In the genomic region with DNA sequence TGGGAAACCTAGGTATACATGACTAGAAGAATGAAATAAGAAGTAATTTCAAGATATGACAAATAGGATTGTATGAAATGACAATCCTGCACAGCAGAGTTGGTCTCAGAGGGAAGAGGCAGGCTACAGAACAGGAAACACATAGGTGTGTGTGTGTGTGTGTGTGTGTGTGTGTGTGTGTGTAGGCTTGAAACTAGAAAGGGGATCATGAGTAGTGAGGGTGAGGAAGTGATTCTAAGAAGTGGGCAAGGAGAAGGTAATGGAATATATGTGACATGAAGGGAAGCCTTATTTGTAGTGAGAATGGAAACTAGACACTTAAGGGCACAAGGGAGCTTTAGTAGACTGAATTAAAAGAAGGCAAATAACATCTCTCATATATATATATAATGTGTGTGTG, we compare ENCODE assay signal across 23 mouse cellular contexts. TPM values are rescaled to one million over a fixed set of nuclear protein-coding genes. Genes with fewer than 3 reads are reported as not detected.
"Had no signal": no experiment of that assay in that cellular context is flagged by ENCODE, and none has a peak within 500 bp of the region (broad histone marks: within the 10 kb centered on the region; RNA-seq: fewer than 3 reads in every experiment).

No protein-coding gene starts in this region.

- H3K27me3 ChIP-seq: kidney, embryonic 15.5 days; liver, embryonic 13.5 days had no signal

- DNase-seq: kidney, adult 18-20 months; kidney, postnatal 10 days; kidney, postnatal 36 days; layer of hippocampus, postnatal 36 days; liver, embryonic 13.5 days; lung, adult 2 months; lung, postnatal 14 days; midbrain, embryonic 14.5 days; right cerebral cortex, adult 18-20 months; right cerebral cortex, postnatal 14 days; right cerebral cortex, postnatal 4 days; thymus, postnatal 25 days had no signal

- H3K27ac ChIP-seq: kidney, embryonic 15.5 days; left cerebral cortex, adult 2 months; liver, embryonic 13.5 days; macrophage had no signal

- H3K4me1 ChIP-seq: kidney, embryonic 15.5 days; liver, embryonic 13.5 days had no signal

- ATAC-seq: intestine, embryonic 16.5 days had no signal

- H3K36me3 ChIP-seq: kidney, embryonic 15.5 days; liver, embryonic 13.5 days had no signal

- H3K4me3 ChIP-seq: kidney, embryonic 15.5 days; left cerebral cortex, adult 2 months; liver, embryonic 13.5 days had no signal

RNA-seq across cellular contexts. Expression of a gene that starts 11.3 kb away (rescaled TPM):
- total RNA-seq: layer of hippocampus, adult 8-10 months; layer of hippocampus, postnatal 10 days; layer of hippocampus, postnatal 36 days; left cerebral cortex, adult 2 months; left cerebral cortex, postnatal 10 days; left cerebral cortex, postnatal 36 days had no signal
- polyA plus RNA-seq: limb, embryonic 11.5 days; neural tube, embryonic 11.5 days; neural tube, embryonic 14.5 days had no signal
